Mouse (Mus musculus): ENCODE results near the gene Ctcf. TPM values are rescaled to one million over a fixed set of nuclear protein-coding genes. Genes with fewer than 3 reads are reported as not detected.
A peak's percentile ranks its signal among the peaks of the same experiment; 100 is the strongest.

Ctcf gene
- total RNA-seq, 1 experiment, result 65.5 TPM

DNA sequence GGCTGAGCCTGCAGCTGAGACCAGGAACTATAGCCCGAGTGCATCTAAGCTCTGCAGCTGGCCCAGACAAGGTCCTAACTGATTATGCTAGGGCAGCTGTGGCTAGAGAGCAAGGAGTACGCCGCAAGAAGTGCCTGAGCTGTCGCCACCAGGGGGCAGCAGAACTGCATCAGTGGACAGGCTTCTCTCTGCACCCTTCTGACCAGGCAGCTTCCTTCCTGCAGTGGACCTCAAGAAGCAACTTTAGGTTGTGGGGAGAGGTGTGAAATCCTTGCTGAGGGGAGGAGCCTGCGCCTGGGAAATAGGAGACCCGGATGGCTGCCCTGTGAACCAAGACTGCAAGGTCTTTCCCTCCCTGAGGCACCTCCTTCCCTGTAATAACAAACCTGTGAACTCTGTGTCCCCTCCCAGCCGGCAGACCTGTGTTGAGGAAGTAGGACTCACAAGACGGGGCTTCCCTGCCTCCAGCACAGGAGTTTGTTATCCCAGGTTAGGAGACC, 13.9 kb upstream of the Ctcf start:
- in situ Hi-C loops (cut with MboI; ENCODE audit: low sequenced_read_pairs in 2 of 2, unreplicated experiment in 2 of 2), result no loop called here
- TF ChIP-seq MAFK (IDR thresholded peaks at IDR 0.05; ENCODE audit: insufficient read depth, low read depth, low read length) (no peak), HCFC1 (IDR thresholded peaks at IDR 0.05; ENCODE audit: borderline replicate concordance, insufficient read depth, low read length) (peak; percentile 47; the same call in 1 of the 2 replicates), ZC3H11A (IDR thresholded peaks at IDR 0.05; ENCODE audit: borderline replicate concordance, low read depth, low read length) (peak; percentile 83)
- peak; percentile 94 for DNase-seq (ENCODE audit: low read depth, low spot score)
- H3K27ac ChIP-seq (ENCODE audit: insufficient read depth, low read depth, low read length, poor library complexity, severe bottlenecking), result peak overlapping the region; percentile 37
- no peak overlapping the region; the same call in 1 of the 2 replicates for H3K9ac ChIP-seq (ENCODE audit: insufficient read depth, low read depth, low read length, poor library complexity, severe bottlenecking)
- H3K4me1 ChIP-seq (ENCODE audit: control insufficient read depth in 2 of 2, insufficient read depth in 2 of 2, low read length in 2 of 2, poor library complexity in 1 of 2), result peaks cover 0 to 28% of the 10 kb centered on the region in 2 experiments; a peak in 2 of 4 replicates
- peaks cover 13% of the 10 kb centered on the region; the same call in 1 of the 2 replicates for H3K36me3 ChIP-seq (ENCODE audit: control insufficient read depth, insufficient read depth, low read length, poor library complexity, severe bottlenecking)
- H3K9me3 ChIP-seq (ENCODE audit: control insufficient read depth, insufficient read depth, low read depth, low read length), result no peaks in the 10 kb centered on the region
- no peak overlapping the region; a peak in 1 of 4 replicates for H3K4me3 ChIP-seq (ENCODE audit: insufficient read depth in 1 of 2, low read depth in 1 of 2, low read length in 2 of 2, poor library complexity in 1 of 2, severe bottlenecking in 1 of 2)

DNA sequence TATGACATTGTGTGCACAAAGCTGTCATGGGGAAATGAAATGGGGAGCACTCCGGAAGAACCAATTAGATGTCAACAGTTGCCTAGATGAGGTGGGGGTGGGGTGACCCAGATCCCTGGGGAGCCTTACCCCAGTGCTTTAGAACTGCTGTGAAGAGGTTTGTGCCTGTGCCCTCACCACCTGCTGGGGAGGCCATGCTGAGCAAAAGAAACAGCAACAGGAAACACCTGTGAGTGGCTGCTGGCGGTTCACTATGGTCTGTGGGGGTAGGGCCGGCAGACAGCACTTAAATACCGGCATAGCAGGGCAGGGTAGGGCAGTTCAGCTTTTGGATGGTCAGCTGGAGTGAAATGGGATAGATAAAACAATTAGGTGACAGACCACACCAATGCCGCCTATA, 13.2 kb upstream of the Ctcf start:
- Histone ChIP-seq H3K27ac (ENCODE audit: insufficient read depth, low read depth, low read length, poor library complexity, severe bottlenecking) (peak overlapping the region; percentile 37; the same call in 1 of the 2 replicates), H3K4me3 (ENCODE audit: insufficient read depth in 1 of 2, low read depth in 1 of 2, low read length in 2 of 2, poor library complexity in 1 of 2, severe bottlenecking in 1 of 2) (no peak overlapping the region), H3K9me3 (ENCODE audit: control insufficient read depth, insufficient read depth, low read depth, low read length) (no peaks in the 10 kb centered on the region), H3K9ac (ENCODE audit: insufficient read depth, low read depth, low read length, poor library complexity, severe bottlenecking) (no peak overlapping the region), H3K4me1 (ENCODE audit: control insufficient read depth in 2 of 2, insufficient read depth in 2 of 2, low read length in 2 of 2, poor library complexity in 1 of 2) (peaks cover 0 to 25% of the 10 kb centered on the region in 2 experiments; a peak in 2 of 4 replicates), H3K36me3 (ENCODE audit: control insufficient read depth, insufficient read depth, low read length, poor library complexity, severe bottlenecking) (peaks cover 7% of the 10 kb centered on the region; the same call in 1 of the 2 replicates)
- DNase-seq (ENCODE audit: low read depth, low spot score), result peak; percentile 47
- in situ Hi-C loops (cut with MboI; ENCODE audit: low sequenced_read_pairs in 2 of 2, unreplicated experiment in 2 of 2), result no loop called here
- TF ChIP-seq CHD2 (IDR thresholded peaks at IDR 0.05; ENCODE audit: low read depth, low read length) (no peak), HCFC1 (IDR thresholded peaks at IDR 0.05; ENCODE audit: borderline replicate concordance, insufficient read depth, low read length) (no peak), ZNF384 (IDR thresholded peaks at IDR 0.05; ENCODE audit: low read depth, low read length) (no peak), ZC3H11A (IDR thresholded peaks at IDR 0.05; ENCODE audit: borderline replicate concordance, low read depth, low read length) (no peak), MAFK (IDR thresholded peaks at IDR 0.05; ENCODE audit: insufficient read depth, low read depth, low read length) (no peak)

DNA sequence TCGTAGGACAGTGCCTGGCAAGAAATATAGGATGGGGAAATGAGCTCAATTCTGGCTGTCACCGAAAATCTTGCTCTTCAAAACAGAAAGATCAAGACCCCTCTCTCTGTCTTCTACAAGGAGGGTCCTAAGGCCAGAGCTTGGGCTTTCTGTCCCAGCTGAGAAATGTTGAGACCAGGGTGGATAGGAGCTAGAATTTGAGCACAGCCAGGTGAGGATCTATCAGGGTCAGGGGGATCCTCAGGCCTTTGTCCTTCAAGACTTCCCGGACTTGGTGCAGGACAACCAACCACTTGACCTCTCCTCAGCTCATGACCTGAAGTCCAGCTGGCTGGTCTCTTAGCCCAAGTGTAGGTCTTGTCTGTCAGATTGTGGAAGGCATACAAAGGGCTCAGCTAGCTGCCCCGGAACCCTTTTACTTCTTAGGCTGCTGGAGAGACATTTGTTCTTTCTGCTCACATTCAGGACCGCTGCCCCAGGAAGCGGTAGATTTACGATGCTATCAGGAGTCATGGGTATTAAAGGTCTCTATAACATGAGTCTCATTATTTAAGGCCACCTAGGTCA, 12.6 kb upstream of the Ctcf start:
- peaks cover 3% of the 10 kb centered on the region; the same call in 1 of the 2 replicates for H3K36me3 ChIP-seq (ENCODE audit: control insufficient read depth, insufficient read depth, low read length, poor library complexity, severe bottlenecking)
- H3K27ac ChIP-seq (ENCODE audit: insufficient read depth, low read depth, low read length, poor library complexity, severe bottlenecking), result no peak overlapping the region
- peak overlapping the region; percentile 11; the same call in 1 of the 2 replicates for H3K9ac ChIP-seq (ENCODE audit: insufficient read depth, low read depth, low read length, poor library complexity, severe bottlenecking)
- H3K9me3 ChIP-seq (ENCODE audit: control insufficient read depth, insufficient read depth, low read depth, low read length), result no peaks in the 10 kb centered on the region
- no peak for DNase-seq (ENCODE audit: low read depth, low spot score)
- in situ Hi-C loops (cut with MboI; ENCODE audit: low sequenced_read_pairs in 2 of 2, unreplicated experiment in 2 of 2), result no loop called here
- H3K4me3 ChIP-seq (ENCODE audit: insufficient read depth in 1 of 2, low read depth in 1 of 2, low read length in 2 of 2, poor library complexity in 1 of 2, severe bottlenecking in 1 of 2), result no peak overlapping the region
- H3K4me1 ChIP-seq (ENCODE audit: control insufficient read depth in 2 of 2, insufficient read depth in 2 of 2, low read length in 2 of 2, poor library complexity in 1 of 2), result peaks cover 0 to 25% of the 10 kb centered on the region in 2 experiments; a peak in 2 of 4 replicates
- no peak for TF ChIP-seq ZNF384 (IDR thresholded peaks at IDR 0.05; ENCODE audit: low read depth, low read length)
- TF ChIP-seq ZC3H11A (IDR thresholded peaks at IDR 0.05; ENCODE audit: borderline replicate concordance, low read depth, low read length), result no peak
- TF ChIP-seq HCFC1 (IDR thresholded peaks at IDR 0.05; ENCODE audit: borderline replicate concordance, insufficient read depth, low read length), result no peak
- no peak for TF ChIP-seq CHD2 (IDR thresholded peaks at IDR 0.05; ENCODE audit: low read depth, low read length)
- TF ChIP-seq MAFK (IDR thresholded peaks at IDR 0.05; ENCODE audit: insufficient read depth, low read depth, low read length), result no peak

GRCm38 (mm10) chr8:105624401-105624800, 12.0 kb upstream of the Ctcf start:
- TF ChIP-seq ZC3H11A (IDR thresholded peaks at IDR 0.05; ENCODE audit: borderline replicate concordance, low read depth, low read length) (no peak), ZNF384 (IDR thresholded peaks at IDR 0.05; ENCODE audit: low read depth, low read length) (no peak), MAFK (IDR thresholded peaks at IDR 0.05; ENCODE audit: insufficient read depth, low read depth, low read length) (no peak), CHD2 (IDR thresholded peaks at IDR 0.05; ENCODE audit: low read depth, low read length) (no peak)
- H3K4me1 ChIP-seq (ENCODE audit: control insufficient read depth in 2 of 2, insufficient read depth in 2 of 2, low read length in 2 of 2, poor library complexity in 1 of 2), result peaks cover 0 to 25% of the 10 kb centered on the region in 2 experiments; a peak in 2 of 4 replicates
- H3K27ac ChIP-seq (ENCODE audit: insufficient read depth, low read depth, low read length, poor library complexity, severe bottlenecking), result no peak overlapping the region
- no peak for DNase-seq (ENCODE audit: low read depth, low spot score)
- no peak overlapping the region for H3K9ac ChIP-seq (ENCODE audit: insufficient read depth, low read depth, low read length, poor library complexity, severe bottlenecking)
- H3K9me3 ChIP-seq (ENCODE audit: control insufficient read depth, insufficient read depth, low read depth, low read length), result no peaks in the 10 kb centered on the region
- H3K36me3 ChIP-seq (ENCODE audit: control insufficient read depth, insufficient read depth, low read length, poor library complexity, severe bottlenecking), result peaks cover 3% of the 10 kb centered on the region; the same call in 1 of the 2 replicates
- no peak overlapping the region for H3K4me3 ChIP-seq (ENCODE audit: insufficient read depth in 1 of 2, low read depth in 1 of 2, low read length in 2 of 2, poor library complexity in 1 of 2, severe bottlenecking in 1 of 2)
- in situ Hi-C loops (cut with MboI; ENCODE audit: low sequenced_read_pairs in 2 of 2, unreplicated experiment in 2 of 2), result no loop called here

Measured in ES-E14 (cell line).